Mouse (Mus musculus): ENCODE measurements around the gene Lsm12.

The Lsm12 gene

GRCm38 (mm10) chr11:102216886-102217240, 31.8 kb upstream of the Lsm12 start:
- in situ Hi-C loops (cut with MboI, MseI): no loop called here

- in situ Hi-C loops (cut with MboI, MseI): no loop called here
Observed at GRCm38 (mm10) chr11:102216056-102216885, 31.2 kb upstream of the Lsm12 start.

- in situ Hi-C loops (cut with MboI, MseI): no loop called here
Observed at GRCm38 (mm10) chr11:102215511-102215910, 30.4 kb upstream of the Lsm12 start.

- in situ Hi-C loops (cut with MboI, MseI): no loop called here
Observed at GRCm38 (mm10) chr11:102214430-102215156, 29.5 kb upstream of the Lsm12 start.

- in situ Hi-C loops (cut with MboI, MseI): no loop called here
Observed at GRCm38 (mm10) chr11:102211936-102212341, 26.8 kb upstream of the Lsm12 start.

- in situ Hi-C loops (cut with MboI, MseI): no loop called here
Observed at GRCm38 (mm10) chr11:102211011-102211410, 25.9 kb upstream of the Lsm12 start.

- in situ Hi-C loops (cut with MboI, MseI): no loop called here
Observed at GRCm38 (mm10) chr11:102210185-102210584, 25.1 kb upstream of the Lsm12 start.

- in situ Hi-C loops (cut with MboI, MseI): no loop called here
Observed at GRCm38 (mm10) chr11:102209742-102210141, 24.6 kb upstream of the Lsm12 start.

GRCm38 (mm10) chr11:102208846-102209245, 23.8 kb upstream of the Lsm12 start:
- in situ Hi-C loops (cut with MboI, MseI): no loop called here

- in situ Hi-C loops (cut with MboI, MseI): no loop called here
Observed at GRCm38 (mm10) chr11:102207825-102208777, 23.0 kb upstream of the Lsm12 start.

- in situ Hi-C loops (cut with MboI, MseI): no loop called here
Observed at GRCm38 (mm10) chr11:102206481-102206880, 21.4 kb upstream of the Lsm12 start.

GRCm38 (mm10) chr11:102201408-102201821, 16.3 kb upstream of the Lsm12 start:
- in situ Hi-C loops (cut with MboI, MseI): no loop called here

GRCm38 (mm10) chr11:102199856-102200255, 14.8 kb upstream of the Lsm12 start:
- in situ Hi-C loops (cut with MboI, MseI): no loop called here

GRCm38 (mm10) chr11:102198245-102198644, 13.1 kb upstream of the Lsm12 start:
- in situ Hi-C loops (cut with MboI, MseI): no loop called here

GRCm38 (mm10) chr11:102196018-102196797, 11.1 kb upstream of the Lsm12 start:
- in situ Hi-C loops (cut with MboI, MseI): no loop called here

GRCm38 (mm10) chr11:102193657-102194440, 8.8 kb upstream of the Lsm12 start:
- in situ Hi-C loops (cut with MboI, MseI): loop anchor here (5.0 kb wide), 1 partner anchor 33 kb away; no protein-coding TSS in a partner anchor

- in situ Hi-C loops (cut with MboI, MseI): loop anchor here (5.0 kb wide), 1 partner anchor 36 kb away; no protein-coding TSS in a partner anchor
Observed at GRCm38 (mm10) chr11:102190848-102191247, 5.8 kb upstream of the Lsm12 start.

- in situ Hi-C loops (cut with MboI, MseI): loop anchor here (5.0 kb wide), 1 partner anchor 38 kb away; no protein-coding TSS in a partner anchor
Observed at GRCm38 (mm10) chr11:102189461-102190436, 4.7 kb upstream of the Lsm12 start, which contains the start of gene G6pc3. TSS of gene G6pc3 (plus strand) at chr11:102189620.

- in situ Hi-C loops (cut with MboI, MseI): no loop called here
Observed at GRCm38 (mm10) chr11:102188980-102189379, 3.9 kb upstream of the Lsm12 start.
